In the genomic region with DNA sequence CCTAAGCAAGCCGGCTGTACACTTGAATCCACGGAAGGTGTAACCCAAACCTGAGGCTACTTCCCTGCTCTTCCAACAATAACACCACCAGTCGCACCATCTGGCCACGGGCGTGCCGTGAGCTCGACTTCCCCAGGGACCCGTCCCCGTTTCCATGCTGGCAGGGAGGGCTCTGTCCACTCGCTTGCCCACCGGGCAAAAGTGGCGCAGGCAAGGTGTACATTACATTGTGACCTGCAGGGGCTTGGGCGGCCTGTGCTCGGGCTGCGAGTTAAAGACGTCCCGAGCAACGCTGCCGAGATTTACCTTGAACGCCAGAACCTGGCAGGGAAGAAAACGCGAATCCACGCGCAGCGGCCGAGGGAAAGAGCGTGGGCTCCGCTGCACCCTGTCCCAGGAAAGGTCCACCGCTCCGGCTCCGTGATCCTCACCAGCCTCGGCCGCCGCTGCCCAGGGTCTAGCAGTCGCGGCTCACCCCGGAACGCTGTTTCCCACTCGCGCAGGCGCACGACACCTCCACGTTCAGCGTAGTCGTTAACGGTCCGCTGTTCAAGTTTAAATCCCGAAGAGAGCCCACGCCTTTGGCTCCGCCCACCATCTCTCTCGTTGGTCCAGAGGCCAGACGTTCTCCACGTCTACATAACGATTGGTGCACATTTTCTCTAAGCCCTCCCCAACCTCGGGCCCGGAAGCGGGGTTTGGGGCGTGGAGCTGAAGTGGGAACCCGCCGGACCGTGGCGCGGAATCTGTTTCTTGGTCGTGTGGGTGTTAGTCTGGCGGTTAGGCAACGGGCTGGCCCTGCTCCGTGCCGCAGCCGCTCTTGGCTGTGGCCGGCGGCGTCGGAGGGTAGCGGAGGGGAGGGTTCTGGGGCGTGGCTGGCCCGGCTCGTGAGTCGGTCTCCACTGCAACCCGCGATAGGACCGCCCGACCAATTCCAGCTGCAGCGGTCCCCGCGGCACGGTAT, we compare ENCODE assay signal across 8 mouse cellular contexts. TPM values are rescaled to one million over a fixed set of nuclear protein-coding genes. Genes with fewer than 3 reads are reported as not detected.
DNase-seq lines count a peak whose midpoint lies in the region; ATAC-seq and TF ChIP-seq lines count a peak whose summit lies in the region.

A gene (plus strand): TSS at position 714 of the 964 bp plus-strand sequence.
A gene (minus strand): TSS at position 828 of the 964 bp plus-strand sequence.

- no peaks in the 10 kb centered on the region for H3K27me3 ChIP-seq in hindbrain, postnatal 0 days (ENCODE audit: insufficient read depth, low read length)

- no peaks in the 10 kb centered on the region for H3K9me3 ChIP-seq in hindbrain, postnatal 0 days (ENCODE audit: low read length)

- peak within 1 kb of the TSS; percentile 64 for H3K9ac ChIP-seq in hindbrain, postnatal 0 days (replicated peaks; ENCODE audit: low read length)

- H3K4me1 ChIP-seq in hindbrain, postnatal 0 days (ENCODE audit: insufficient read depth, low read length): peaks cover 3% of the 10 kb centered on the region; the same call in 1 of the 2 replicates

- peak; percentile 27; the same call in 1 of the 2 replicates for TF ChIP-seq CTCF in gastrocnemius, adult 2 months (IDR thresholded peaks at IDR 0.05)
- peak; percentile 67 for TF ChIP-seq CTCF in hindbrain, postnatal 0 days (IDR thresholded peaks at IDR 0.05; ENCODE audit: low read depth)
- TF ChIP-seq CTCF in left cerebral cortex, adult 2 months (IDR thresholded peaks at IDR 0.05): peak; percentile 20; the same call in 1 of the 2 replicates

- peaks cover 24% of the 10 kb centered on the region for H3K36me3 ChIP-seq in hindbrain, postnatal 0 days (ENCODE audit: insufficient read depth, low read length)

- WGBS in hindbrain, postnatal 0 days: under 1% methylated on average over 86 of the region's 86 CpGs

- peak within 1 kb of the TSS; percentile 92 for H3K27ac ChIP-seq in gastrocnemius, adult 2 months
- peak within 1 kb of the TSS; percentile 84 for H3K27ac ChIP-seq in hindbrain, postnatal 0 days
- H3K27ac ChIP-seq in left cerebral cortex, adult 2 months: peak within 1 kb of the TSS; percentile 89

- DNase-seq in ZHBTc4 (ENCODE audit: low read depth, low spot score): peak; percentile 99
- peak; percentile 95 for DNase-seq in gastrocnemius, adult 2 months
- DNase-seq in hindbrain, postnatal 0 days (ENCODE audit: low spot score): peak; percentile 98
- DNase-seq in left cerebral cortex, adult 2 months (ENCODE audit: extremely low spot score in 1 of 2, low spot score in 2 of 2): peak; percentile 89 to 91
- DNase-seq in right cerebral cortex, adult 2 months (ENCODE audit: low spot score in 2 of 2): peak; percentile 91 to 92
- DNase-seq in urinary bladder, postnatal 14 days (ENCODE audit: low spot score): peak; percentile 95

- ATAC-seq in common myeloid progenitor, adult 5-6 weeks (replicated peaks; ENCODE audit: low read depth, poor library complexity, severe bottlenecking): peak; percentile 95
- ATAC-seq in hindbrain, postnatal 0 days: peak; percentile 98
- ATAC-seq in megakaryocyte, adult 5-6 weeks (ENCODE audit: poor library complexity, severe bottlenecking): peak; percentile 96

- H3K4me3 ChIP-seq in gastrocnemius, adult 2 months: peak within 1 kb of the TSS; percentile 98
- peak within 1 kb of the TSS; percentile 82 for H3K4me3 ChIP-seq in hindbrain, postnatal 0 days (ENCODE audit: low read length)
- H3K4me3 ChIP-seq in left cerebral cortex, adult 2 months: peak within 1 kb of the TSS; percentile 70

- peak within 1 kb of the TSS; percentile 66 for H3K4me2 ChIP-seq in hindbrain, postnatal 0 days (ENCODE audit: low read depth, low read length)

- intact Hi-C loops in gastrocnemius, adult 2 months (cut with DNase I): no loop called here
- intact Hi-C loops in left cerebral cortex, adult 2 months (cut with DNase I): no loop called here

RNA-seq across cellular contexts. Expression of the first gene that starts in this region (rescaled TPM):
- 0.82 TPM in 1 of 2 replicates, not detected in the other for total RNA-seq in common myeloid progenitor, adult 5-6 weeks (2017)
- not detected for total RNA-seq in gastrocnemius, adult 2 months (2021)
- total RNA-seq in hindbrain, postnatal 0 days (2014; rRNA removed): 0.47 and 0.79 TPM in 2 replicates
- 0.41 and 0.67 TPM in 2 replicates for polyA plus RNA-seq in hindbrain, postnatal 0 days (2015; fragmentation: Nextera tagmentation; extraction: Ambion mirVana)
- total RNA-seq in left cerebral cortex, adult 2 months (2021): under 1 TPM; 0.34 to 0.98 TPM
- total RNA-seq in megakaryocyte, adult 5-6 weeks (2015): 0.51 and 0.75 TPM in 2 replicates
- not detected in 2 replicates for total RNA-seq in megakaryocyte, adult 5-6 weeks (2017)

RNA-seq across cellular contexts. Expression of the second gene that starts in this region (rescaled TPM):
- total RNA-seq in common myeloid progenitor, adult 5-6 weeks (2017): 12.2 and 16.4 TPM in 2 replicates
- 1 to 10 TPM; 1.2 to 1.3 TPM for total RNA-seq in gastrocnemius, adult 2 months (2021)
- total RNA-seq in hindbrain, postnatal 0 days (2014; rRNA removed): 9.6 and 9.7 TPM in 2 replicates
- 9.5 and 11.8 TPM in 2 replicates for polyA plus RNA-seq in hindbrain, postnatal 0 days (2015; fragmentation: Nextera tagmentation; extraction: Ambion mirVana)
- 1 to 10 TPM; 9.0 to 9.6 TPM for total RNA-seq in left cerebral cortex, adult 2 months (2021)
- total RNA-seq in megakaryocyte, adult 5-6 weeks (2015): 15.7 and 20.1 TPM in 2 replicates
- 17.5 and 20.6 TPM in 2 replicates for total RNA-seq in megakaryocyte, adult 5-6 weeks (2017)

Comparison
In these comparisons a context has a peak if more than half of its experiments do, and no peak if none do; other contexts are left out.
1. Peak in every context shown above with its lines: DNase-seq, ATAC-seq, H3K4me3 ChIP-seq and H3K27ac ChIP-seq.